Mouse (Mus musculus) bone marrow, adult 2 months (tissue): Measurements from ENCODE around the gene Pdss2. TPM values are rescaled to one million over a fixed set of nuclear protein-coding genes. Genes with fewer than 3 reads are reported as not detected.

Experiments used
- H3K27ac ChIP-seq: fragments of 200-500 bp; 2 replicates; pipeline ENCODE4 v1.5.1; 2012; ENCODE audit warnings: low read depth, mild to moderate bottlenecking, control low read depth, inconsistent platforms, low read length; ENCODE audit not compliant: control insufficient read depth, poor library complexity, insufficient read depth
- H3K4me1 ChIP-seq: fragments of 200-500 bp; 2 replicates; pipeline ENCODE4 v1.6.1; 2011; ENCODE audit warnings: low read length; ENCODE audit not compliant: control insufficient read depth, insufficient read depth
- H3K4me3 ChIP-seq: fragments of 200-500 bp; replicated peaks from 2 replicates; pipeline ENCODE3; 2011; ENCODE audit warnings: mild to moderate bottlenecking, low read depth, low read length, control low read depth; ENCODE audit not compliant: control insufficient read depth
- CTCF ChIP-seq: fragments of 200-500 bp; IDR thresholded peaks from 2 replicates; pipeline ENCODE4 v1.5.1; 2011; ENCODE audit warnings: low read length, control low read depth; ENCODE audit not compliant: control insufficient read depth, insufficient read depth
- POLR2A ChIP-seq: fragments of 200-500 bp; IDR thresholded peaks from 2 replicates; pipeline ENCODE4 v1.6.1; 2011; ENCODE audit warnings: low read depth, mild to moderate bottlenecking, control low read depth, low read length, borderline replicate concordance; ENCODE audit not compliant: control insufficient read depth
- WGBS: fragments of 180-500 bp; shearing (Covaris S2); methylation state at CpG from one replicate; pipeline ENCODE4 v1.1.7; 2018; 5-methylcytosine and 5-hydroxymethylcytosine counted together
- polyA plus RNA-seq: library from polyadenylated mRNA; stranded (reverse); fragments of >200 nt; gene quantifications from 2 replicates; pipeline ENCODE4 v1.2.4, GENCODE M21; 2011; ENCODE audit warnings: low replicate concordance; ENCODE audit not compliant: missing spikeins, insufficient read depth, insufficient read length

The Pdss2 gene
- polyA plus RNA-seq, 1 experiment = 10.9 TPM

DNA sequence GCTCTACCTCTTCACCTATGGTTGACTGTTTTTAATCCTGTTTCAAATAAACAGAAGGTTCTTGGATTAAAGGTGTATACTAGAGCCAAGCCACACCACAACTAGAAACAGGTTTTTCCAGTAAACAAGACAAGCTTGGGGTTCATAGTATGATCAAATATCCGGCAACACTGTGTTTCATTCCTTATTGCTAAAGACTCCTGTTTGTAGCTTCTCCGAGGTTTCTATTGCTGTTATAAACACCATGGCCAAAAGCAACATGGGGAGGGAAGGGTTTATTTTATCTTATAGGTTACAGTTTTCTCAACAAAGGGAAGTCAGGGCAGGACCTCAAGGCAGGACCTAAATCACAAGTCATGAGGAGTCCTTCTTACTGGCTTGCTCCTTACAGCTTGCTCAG lies 8.0 kb downstream of the Pdss2 start:
- TF ChIP-seq CTCF = no peak
- no peak for TF ChIP-seq POLR2A
- H3K27ac ChIP-seq = no peak overlapping the region
- 80% methylated on average over 2 of the region's 2 CpGs for WGBS
- H3K4me1 ChIP-seq = no peaks in the 10 kb centered on the region; the same call in 1 of the 2 replicates
- H3K4me3 ChIP-seq = no peak overlapping the region

- Histone ChIP-seq H3K4me1 (peaks cover 1% of the 10 kb centered on the region; the same call in 1 of the 2 replicates), H3K4me3 (no peak overlapping the region), H3K27ac (no peak overlapping the region)
- TF ChIP-seq POLR2A (no peak), CTCF (no peak)
- 76% methylated on average over 4 of the region's 4 CpGs for WGBS
Observed at GRCm38 (mm10) chr10:43234522-43234921, 13.2 kb downstream of the Pdss2 start.

DNA sequence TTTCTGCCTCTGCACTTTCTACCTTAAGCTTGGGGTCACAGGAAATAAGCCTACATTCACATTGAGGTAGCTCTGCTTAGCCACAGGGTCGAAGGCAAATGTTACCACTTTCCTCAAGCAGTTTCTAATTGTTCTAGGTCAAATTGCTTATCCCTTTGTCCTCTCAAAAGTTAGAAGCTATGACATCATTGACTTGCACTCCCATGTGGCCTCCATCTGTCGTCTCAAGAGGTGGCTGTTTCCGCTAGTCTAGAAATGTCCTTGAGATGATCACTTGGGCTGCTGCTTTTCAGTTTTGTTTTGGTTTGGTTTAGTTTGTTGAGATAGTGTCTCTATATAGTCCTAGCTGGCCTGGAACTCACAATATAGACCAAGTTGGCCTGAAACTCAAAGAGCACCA lies 13.7 kb downstream of the Pdss2 start:
- WGBS = 79% methylated on average over 3 of the region's 3 CpGs
- Histone ChIP-seq H3K4me1 (peaks cover 1% of the 10 kb centered on the region; the same call in 1 of the 2 replicates), H3K27ac (no peak overlapping the region), H3K4me3 (no peak overlapping the region)
- no peak for TF ChIP-seq CTCF
- TF ChIP-seq POLR2A = no peak

DNA sequence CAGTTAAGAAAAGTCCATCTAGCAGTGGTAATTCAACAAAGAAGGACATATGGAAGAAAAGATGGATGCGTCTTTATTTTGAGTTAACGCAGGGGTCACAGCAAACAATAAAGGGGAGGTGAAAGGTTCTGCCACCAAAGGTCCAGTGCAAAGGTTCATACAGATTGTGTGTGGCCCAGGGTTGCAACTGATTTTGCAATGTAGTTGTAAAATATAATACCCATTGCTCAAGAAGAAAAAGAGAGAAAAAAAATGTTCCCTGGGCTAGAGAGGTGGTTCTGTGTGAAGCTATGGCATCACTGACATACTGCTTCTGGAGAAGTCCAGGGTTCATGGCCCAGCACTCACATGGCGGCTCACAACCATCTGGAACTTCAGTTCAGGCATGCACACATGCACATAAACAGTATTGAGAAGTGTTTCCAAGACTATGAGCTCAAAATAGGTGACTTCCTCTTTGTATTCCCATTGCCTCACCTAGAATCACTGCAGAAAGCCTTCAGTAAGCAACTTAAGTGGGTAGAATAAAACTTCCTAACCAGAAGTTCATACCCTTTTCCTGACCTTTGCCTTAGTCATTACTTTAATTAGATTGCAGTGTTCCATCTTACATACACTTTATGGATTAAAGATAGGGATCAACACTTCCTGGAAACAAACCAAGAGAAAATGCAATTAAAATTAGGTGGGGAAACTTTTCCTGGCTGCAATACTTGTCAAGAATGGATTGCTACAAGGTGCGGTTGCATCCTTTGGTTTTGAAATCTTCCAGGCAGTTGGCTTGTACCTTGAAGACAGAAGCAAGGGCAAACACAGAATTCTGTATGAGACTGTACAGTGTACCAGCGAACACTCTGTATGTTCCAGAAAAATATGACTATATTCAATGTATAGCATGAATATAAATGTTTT lies 14.7 kb downstream of the Pdss2 start:
- Histone ChIP-seq H3K4me1 (peaks cover 1% of the 10 kb centered on the region; the same call in 1 of the 2 replicates), H3K27ac (peak overlapping the region; percentile 10; the same call in 1 of the 2 replicates), H3K4me3 (no peak overlapping the region)
- 68% methylated on average over 5 of the region's 5 CpGs for WGBS
- no peak for TF ChIP-seq POLR2A
- TF ChIP-seq CTCF = no peak

DNA sequence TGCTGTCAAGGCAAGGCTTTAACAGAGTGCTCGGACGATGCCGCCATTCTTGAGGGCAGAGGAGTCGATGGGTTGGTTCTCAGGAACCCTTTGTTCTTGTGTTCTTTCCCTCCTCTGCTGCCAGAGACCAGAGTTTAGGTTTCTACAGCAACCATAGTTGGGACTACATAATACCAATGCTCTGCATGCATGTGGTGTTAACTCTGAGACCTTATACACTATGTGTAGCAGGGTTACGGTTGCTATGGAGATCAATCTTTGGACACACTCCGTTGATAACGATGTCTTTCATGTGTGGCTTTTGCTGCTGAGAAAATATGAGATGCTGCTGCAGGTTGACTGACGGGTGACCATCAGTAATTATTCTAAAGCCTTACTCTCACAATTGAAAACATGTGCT lies 20.9 kb downstream of the Pdss2 start:
- Histone ChIP-seq H3K4me1 (no peaks in the 10 kb centered on the region; the same call in 1 of the 2 replicates), H3K27ac (no peak overlapping the region), H3K4me3 (no peak overlapping the region)
- no peak for TF ChIP-seq POLR2A
- TF ChIP-seq CTCF = no peak
- 90% methylated on average over 8 of the region's 8 CpGs for WGBS

- no peak overlapping the region for H3K4me3 ChIP-seq
- 28% methylated on average over 3 of the region's 3 CpGs for whole genome bisulfite sequencing
- TF ChIP-seq CTCF (no peak), POLR2A (no peak)
Observed at GRCm38 (mm10) chr10:43244262-43244806, 23.0 kb downstream of the Pdss2 start.

DNA sequence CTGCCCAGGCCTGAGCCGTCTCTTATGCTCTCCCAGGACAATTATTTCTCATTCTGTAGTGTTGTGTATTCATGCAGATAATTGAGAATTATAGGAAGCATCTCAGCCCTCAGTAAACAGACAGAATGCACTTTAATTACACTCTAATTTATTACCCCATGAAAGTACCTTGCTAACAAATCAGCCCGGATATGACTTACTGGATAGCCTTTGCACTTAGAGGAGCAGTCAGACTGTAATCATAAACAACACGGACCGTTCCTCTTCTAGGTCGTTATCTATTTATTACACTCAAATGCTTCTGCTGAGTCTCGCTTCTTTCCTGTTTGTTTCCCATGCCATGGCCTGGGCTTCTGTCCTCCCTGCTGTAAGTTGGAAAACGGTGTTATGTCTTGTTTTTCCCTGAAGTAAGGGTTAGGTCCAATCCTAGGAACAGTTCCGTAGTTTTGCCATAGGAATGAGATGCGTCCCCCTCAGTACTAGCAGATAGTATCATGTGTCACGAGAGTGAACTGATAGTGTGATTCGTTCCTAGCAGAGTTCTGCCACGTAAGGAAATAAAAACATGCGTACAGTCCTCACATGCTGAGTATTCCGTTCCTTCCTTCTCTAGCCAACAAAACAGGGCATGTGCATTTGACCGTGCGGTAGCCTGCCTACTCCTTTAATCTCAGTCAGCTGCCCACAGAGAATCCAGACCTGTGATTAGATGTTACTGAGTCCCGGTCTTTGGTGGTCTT lies 24.3 kb downstream of the Pdss2 start:
- no peak for TF ChIP-seq POLR2A
- no peak for TF ChIP-seq CTCF
- 82% methylated on average over 17 of the region's 17 CpGs for WGBS
- H3K27ac ChIP-seq = no peak overlapping the region

More at GRCm38 (mm10) chr10:43244262-43244806, 23.0 kb downstream of the Pdss2 start:
- Histone ChIP-seq H3K27ac (no peak overlapping the region), H3K4me1 (no peaks in the 10 kb centered on the region)

GRCm38 (mm10) chr10:43247994-43248393 lies 26.7 kb downstream of the Pdss2 start:
- H3K27ac ChIP-seq = no peak overlapping the region
- H3K4me1 ChIP-seq = no peaks in the 10 kb centered on the region
- TF ChIP-seq POLR2A (no peak), CTCF (no peak)
- H3K4me3 ChIP-seq = no peak overlapping the region
- 84% methylated on average over 5 of the region's 5 CpGs for WGBS

More for the DNA sequence above, 24.3 kb downstream of the Pdss2 start:
- H3K4me1 ChIP-seq = no peaks in the 10 kb centered on the region
- H3K4me3 ChIP-seq = no peak overlapping the region
